Mouse (Mus musculus): ENCODE measurements around the gene Prcd. TPM values are rescaled to one million over a fixed set of nuclear protein-coding genes. Genes with fewer than 3 reads are reported as not detected.

Prcd gene
- polyA plus RNA-seq, 1 experiment, result not detected

GRCm38 (mm10) chr11:116683777-116684176, 30.4 kb downstream of the Prcd start:
- Histone ChIP-seq H3K4me3 (ENCODE audit: insufficient read depth, low read length) (no peak overlapping the region), H3K4me1 (ENCODE audit: control insufficient read depth, insufficient read depth, low read length) (peaks cover 34% of the 10 kb centered on the region), H3K27ac (ENCODE audit: insufficient read depth, low read depth, low read length) (no peak overlapping the region)
- TF ChIP-seq POLR2A (IDR thresholded peaks at IDR 0.05; ENCODE audit: borderline replicate concordance, low read depth, low read length) (no peak), CTCF (IDR thresholded peaks at IDR 0.05; ENCODE audit: low read depth, low read length) (no peak)

GRCm38 (mm10) chr11:116685729-116686128, 32.4 kb downstream of the Prcd start:
- TF ChIP-seq CTCF (IDR thresholded peaks at IDR 0.05; ENCODE audit: low read depth, low read length) (no peak), POLR2A (IDR thresholded peaks at IDR 0.05; ENCODE audit: borderline replicate concordance, low read depth, low read length) (no peak)
- Histone ChIP-seq H3K4me3 (ENCODE audit: insufficient read depth, low read length) (no peak overlapping the region), H3K4me1 (ENCODE audit: control insufficient read depth, insufficient read depth, low read length) (peaks cover 28% of the 10 kb centered on the region), H3K27ac (ENCODE audit: insufficient read depth, low read depth, low read length) (no peak overlapping the region)

- TF ChIP-seq CTCF (IDR thresholded peaks at IDR 0.05; ENCODE audit: low read depth, low read length), result no peak
- TF ChIP-seq POLR2A (IDR thresholded peaks at IDR 0.05; ENCODE audit: borderline replicate concordance, low read depth, low read length), result no peak
- H3K27ac ChIP-seq (ENCODE audit: insufficient read depth, low read depth, low read length), result no peak overlapping the region
- H3K4me3 ChIP-seq (ENCODE audit: insufficient read depth, low read length), result no peak overlapping the region
- peaks cover 7% of the 10 kb centered on the region for H3K4me1 ChIP-seq (ENCODE audit: control insufficient read depth, insufficient read depth, low read length)
Measured at GRCm38 (mm10) chr11:116687897-116688296, 34.6 kb downstream of the Prcd start.

GRCm38 (mm10) chr11:116689622-116690021, 36.3 kb downstream of the Prcd start:
- H3K4me1 ChIP-seq (ENCODE audit: control insufficient read depth, insufficient read depth, low read length), result no peaks in the 10 kb centered on the region
- no peak overlapping the region for H3K27ac ChIP-seq (ENCODE audit: insufficient read depth, low read depth, low read length)
- H3K4me3 ChIP-seq (ENCODE audit: insufficient read depth, low read length), result no peak overlapping the region
- TF ChIP-seq CTCF (IDR thresholded peaks at IDR 0.05; ENCODE audit: low read depth, low read length), result no peak
- TF ChIP-seq POLR2A (IDR thresholded peaks at IDR 0.05; ENCODE audit: borderline replicate concordance, low read depth, low read length), result no peak

GRCm38 (mm10) chr11:116690701-116691575, 37.6 kb downstream of the Prcd start:
- no peak overlapping the region for H3K27ac ChIP-seq (ENCODE audit: insufficient read depth, low read depth, low read length)
- TF ChIP-seq CTCF (IDR thresholded peaks at IDR 0.05; ENCODE audit: low read depth, low read length) (no peak), POLR2A (IDR thresholded peaks at IDR 0.05; ENCODE audit: borderline replicate concordance, low read depth, low read length) (no peak)
- no peak overlapping the region for H3K4me3 ChIP-seq (ENCODE audit: insufficient read depth, low read length)
- H3K4me1 ChIP-seq (ENCODE audit: control insufficient read depth, insufficient read depth, low read length), result no peaks in the 10 kb centered on the region

- TF ChIP-seq CTCF (IDR thresholded peaks at IDR 0.05; ENCODE audit: low read depth, low read length), result no peak
- no peak for TF ChIP-seq POLR2A (IDR thresholded peaks at IDR 0.05; ENCODE audit: borderline replicate concordance, low read depth, low read length)
- Histone ChIP-seq H3K4me1 (ENCODE audit: control insufficient read depth, insufficient read depth, low read length) (no peaks in the 10 kb centered on the region), H3K4me3 (ENCODE audit: insufficient read depth, low read length) (no peak overlapping the region), H3K27ac (ENCODE audit: insufficient read depth, low read depth, low read length) (no peak overlapping the region)
Measured at GRCm38 (mm10) chr11:116693899-116694249, 40.5 kb downstream of the Prcd start.

GRCm38 (mm10) chr11:116694250-116695193, 41.2 kb downstream of the Prcd start:
- H3K27ac ChIP-seq (ENCODE audit: insufficient read depth, low read depth, low read length), result no peak overlapping the region
- no peaks in the 10 kb centered on the region for H3K4me1 ChIP-seq (ENCODE audit: control insufficient read depth, insufficient read depth, low read length)
- no peak overlapping the region for H3K4me3 ChIP-seq (ENCODE audit: insufficient read depth, low read length)
- no peak for TF ChIP-seq CTCF (IDR thresholded peaks at IDR 0.05; ENCODE audit: low read depth, low read length)
- TF ChIP-seq POLR2A (IDR thresholded peaks at IDR 0.05; ENCODE audit: borderline replicate concordance, low read depth, low read length), result no peak

GRCm38 (mm10) chr11:116695194-116695880, 42.0 kb downstream of the Prcd start:
- H3K27ac ChIP-seq (ENCODE audit: insufficient read depth, low read depth, low read length), result no peak overlapping the region
- H3K4me3 ChIP-seq (ENCODE audit: insufficient read depth, low read length), result no peak overlapping the region
- TF ChIP-seq POLR2A (IDR thresholded peaks at IDR 0.05; ENCODE audit: borderline replicate concordance, low read depth, low read length) (no peak), CTCF (IDR thresholded peaks at IDR 0.05; ENCODE audit: low read depth, low read length) (no peak)
- no peaks in the 10 kb centered on the region for H3K4me1 ChIP-seq (ENCODE audit: control insufficient read depth, insufficient read depth, low read length)

- H3K4me1 ChIP-seq (ENCODE audit: control insufficient read depth, insufficient read depth, low read length), result no peaks in the 10 kb centered on the region
- TF ChIP-seq CTCF (IDR thresholded peaks at IDR 0.05; ENCODE audit: low read depth, low read length) (no peak), POLR2A (IDR thresholded peaks at IDR 0.05; ENCODE audit: borderline replicate concordance, low read depth, low read length) (no peak)
- no peak overlapping the region for H3K4me3 ChIP-seq (ENCODE audit: insufficient read depth, low read length)
- H3K27ac ChIP-seq (ENCODE audit: insufficient read depth, low read depth, low read length), result no peak overlapping the region
Measured at GRCm38 (mm10) chr11:116696426-116696825, 43.1 kb downstream of the Prcd start.

Data from bone marrow macrophage, adult 2 months (primary cell).